Mouse (Mus musculus) CH12.LX (cell line): ENCODE data around the gene Ccdc159. TPM values are rescaled to one million over a fixed set of nuclear protein-coding genes. Genes with fewer than 3 reads are reported as not detected.

Experiments used
- DNase-seq: peaks from one replicate; pipeline ENCODE4 v3.0.0-alpha.2; 2013; ENCODE audit errors: extremely low read depth
- H3K27ac ChIP-seq: 2 replicates; pipeline ENCODE4 v1.5.1; 2012; ENCODE audit warnings: low read depth, mild to moderate bottlenecking, control low read depth, moderate library complexity; ENCODE audit not compliant: insufficient read depth
- H3K27me3 ChIP-seq: replicated peaks from 2 replicates; pipeline ENCODE3; 2012; ENCODE audit warnings: inconsistent platforms
- H3K36me3 ChIP-seq, 2 experiments: replicated peaks in 1 of 2; 2 replicates each; pipeline versions ENCODE3 to v1.6.1; 2012; ENCODE audit warnings: inconsistent platforms in 1 of 2, low read length in 1 of 2, mild to moderate bottlenecking in 1 of 2, mixed read lengths in 1 of 2, moderate library complexity in 1 of 2; ENCODE audit not compliant: control insufficient read depth in 1 of 2, insufficient read depth in 1 of 2
- H3K4me1 ChIP-seq, 2 experiments: 2 replicates each; pipeline ENCODE4 v1.6.1; 2012; ENCODE audit warnings: inconsistent platforms in 1 of 2, moderate library complexity in 1 of 2; ENCODE audit not compliant: insufficient read depth in 2 of 2, control insufficient read depth in 1 of 2
- H3K4me2 ChIP-seq: 2 replicates; pipeline ENCODE4 v1.6.1; 2012; ENCODE audit warnings: low read depth, mild to moderate bottlenecking, control low read depth; ENCODE audit not compliant: poor library complexity, insufficient read depth, severe bottlenecking
- H3K4me3 ChIP-seq, 3 experiments: fragments of 150-350 bp in 1 of 3; sonication (generic) in 1 of 3; replicated peaks in 1 of 3; 2 replicates each; pipeline versions ENCODE3 to v1.5.1; 2011 to 2012; ENCODE audit warnings: low read depth in 2 of 3, low read length in 2 of 3, mild to moderate bottlenecking in 2 of 3, moderate library complexity in 2 of 3, control low read depth in 1 of 3, improper control_type of control experiment in 1 of 3, inconsistent platforms in 1 of 3, mixed read lengths in 1 of 3; ENCODE audit not compliant: poor library complexity in 1 of 3
- H3K79me2 ChIP-seq: replicated peaks from 2 replicates; pipeline ENCODE4 v1.6.1; 2012; ENCODE audit warnings: mild to moderate bottlenecking, moderate library complexity; ENCODE audit not compliant: control insufficient read depth, poor library complexity, insufficient read depth, severe bottlenecking; ENCODE audit errors: extremely low read depth
- H3K9ac ChIP-seq: 2 replicates; pipeline ENCODE4 v1.6.1; 2012; ENCODE audit warnings: low read depth, mild to moderate bottlenecking, control low read depth, moderate library complexity; ENCODE audit not compliant: insufficient read depth
- H3K9me3 ChIP-seq: replicated peaks from 2 replicates; pipeline ENCODE3; 2012; ENCODE audit warnings: low read length, inconsistent platforms, mixed read lengths
- CHD1 ChIP-seq: IDR thresholded peaks from 2 replicates; pipeline ENCODE4 v1.6.1; 2012; ENCODE audit warnings: low read depth, low read length, improper control_type of control experiment, inconsistent platforms
- CTCF ChIP-seq, 2 experiments: IDR thresholded peaks in 1 of 2; conservative IDR thresholded peaks in 1 of 2; 2 replicates each; pipeline ENCODE4 v1.5.1; 2011 to 2012; ENCODE audit warnings: low read depth in 2 of 2, low read length in 2 of 2, improper control_type of control experiment in 1 of 2, inconsistent platforms in 1 of 2, mild to moderate bottlenecking in 1 of 2, moderate library complexity in 1 of 2
- E2F4 ChIP-seq: IDR thresholded peaks from 2 replicates; pipeline ENCODE4 v1.6.1; 2011; ENCODE audit warnings: low read depth, low read length, improper control_type of control experiment; ENCODE audit not compliant: insufficient replicate concordance
- EP300 ChIP-seq: IDR thresholded peaks from 2 replicates; pipeline ENCODE4 v1.6.1; 2011; ENCODE audit warnings: low read length, improper control_type of control experiment
- GABPA ChIP-seq: IDR thresholded peaks from 2 replicates; pipeline ENCODE4 v1.6.1; 2012; ENCODE audit warnings: low read depth, low read length, improper control_type of control experiment, inconsistent platforms; ENCODE audit not compliant: insufficient replicate concordance
- HCFC1 ChIP-seq: IDR thresholded peaks from 2 replicates; pipeline ENCODE4 v1.6.1; 2012; ENCODE audit warnings: low read depth, mild to moderate bottlenecking, inconsistent platforms, low read length, improper control_type of control experiment
- IRF4 ChIP-seq: IDR thresholded peaks from 2 replicates; pipeline ENCODE4 v1.6.1; 2014; ENCODE audit warnings: low read depth, mild to moderate bottlenecking, inconsistent platforms, low read length, improper control_type of control experiment
- MAFK ChIP-seq: IDR thresholded peaks from 2 replicates; pipeline ENCODE4 v1.6.1; 2011; ENCODE audit warnings: low read length, improper control_type of control experiment; ENCODE audit not compliant: insufficient replicate concordance
- MAX ChIP-seq: IDR thresholded peaks from 2 replicates; pipeline ENCODE4 v1.6.1; 2011; ENCODE audit warnings: low read length, improper control_type of control experiment
- MAZ ChIP-seq: IDR thresholded peaks from 2 replicates; pipeline ENCODE4 v1.6.1; 2012; ENCODE audit warnings: low read depth, mild to moderate bottlenecking, inconsistent platforms, low read length, improper control_type of control experiment, moderate library complexity
- MXI1 ChIP-seq: IDR thresholded peaks from 2 replicates; pipeline ENCODE4 v1.6.1; 2011; ENCODE audit warnings: mild to moderate bottlenecking, low read depth, low read length, improper control_type of control experiment
- MYC ChIP-seq: IDR thresholded peaks from 2 replicates; pipeline ENCODE4 v1.6.1; 2011; ENCODE audit warnings: low read depth, mild to moderate bottlenecking, improper control_type of control experiment, low read length
- NELFE ChIP-seq: IDR thresholded peaks from 2 replicates; pipeline ENCODE4 v1.6.1; 2011; ENCODE audit warnings: low read depth, low read length, improper control_type of control experiment
- NRF1 ChIP-seq: IDR thresholded peaks from 2 replicates; pipeline ENCODE4 v1.6.1; 2014; ENCODE audit warnings: low read depth, mild to moderate bottlenecking, inconsistent platforms, low read length, improper control_type of control experiment, moderate library complexity
- POLR2A ChIP-seq: IDR thresholded peaks from 2 replicates; pipeline ENCODE4 v1.6.1; 2011; ENCODE audit warnings: low read depth, mild to moderate bottlenecking, improper control_type of control experiment, low read length
- POLR2AphosphoS2 ChIP-seq: IDR thresholded peaks from 2 replicates; pipeline ENCODE4 v1.6.1; 2011; ENCODE audit warnings: low read depth, low read length, improper control_type of control experiment
- SIN3A ChIP-seq: IDR thresholded peaks from 2 replicates; pipeline ENCODE4 v1.6.1; 2012; ENCODE audit warnings: low read length, improper control_type of control experiment, inconsistent platforms
- TCF12 ChIP-seq: IDR thresholded peaks from 2 replicates; pipeline ENCODE4 v1.6.1; 2014; ENCODE audit warnings: low read depth, mild to moderate bottlenecking, inconsistent platforms, low read length, improper control_type of control experiment
- UBTF ChIP-seq: IDR thresholded peaks from 2 replicates; pipeline ENCODE4 v1.6.1; 2012; ENCODE audit warnings: low read depth, mild to moderate bottlenecking, inconsistent platforms, low read length, improper control_type of control experiment, moderate library complexity
- USF1 ChIP-seq: IDR thresholded peaks from 2 replicates; pipeline ENCODE4 v1.6.1; 2014; ENCODE audit warnings: low read depth, mild to moderate bottlenecking, inconsistent platforms, low read length, improper control_type of control experiment
- USF2 ChIP-seq: conservative IDR thresholded peaks from 2 replicates; pipeline ENCODE4 v1.6.1; 2011; ENCODE audit warnings: low read depth, low read length, improper control_type of control experiment
- ZKSCAN1 ChIP-seq: IDR thresholded peaks from 2 replicates; pipeline ENCODE4 v1.6.1; 2012; ENCODE audit warnings: low read depth, inconsistent platforms, low read length, improper control_type of control experiment, borderline replicate concordance
- dilution Hi-C: fragments of 300-500 bp; cut with MboI; formaldehyde crosslinking; loops from 2 replicates; pipeline ENCODE4 v1.14.3; 2020; ENCODE audit warnings: low sequenced_read_pairs; ENCODE audit not compliant: extremely low pct_unique_long_range_greater_than_20kb, extremely low pct_ligation_motif_present
- in situ Hi-C: fragments of 300-500 bp; cut with MboI; formaldehyde crosslinking; loops from 3 replicates; pipeline ENCODE4 v1.14.3; 2019; ENCODE audit warnings: low sequenced_read_pairs, low pct_ligation_motif_present, low pct_unique_long_range_greater_than_20kb, mixed read lengths
- polyA plus RNA-seq: library from polyadenylated mRNA; unstranded; fragments of >175 nt; gene quantifications from 2 replicates; pipeline ENCODE4 v1.2.1, GENCODE M21; 2012; ENCODE audit warnings: low read depth; ENCODE audit not compliant: insufficient read length
- total RNA-seq, 2 experiments: library from RNA; depleted of rRNA; stranded (reverse); fragments of 300-350 nt in 1 of 2; fragments of >200 nt in 1 of 2; gene quantifications; 2 replicates each; pipeline ENCODE4 v1.2.3; 2012 to 2014

The Ccdc159 gene
- total and polyA plus RNA-seq, 3 experiments = not detected

- Histone ChIP-seq H3K9me3 (no peaks in the 10 kb centered on the region), H3K4me2 (no peak overlapping the region), H3K9ac (no peak overlapping the region), H3K4me3 (no peak overlapping the region), H3K27ac (no peak overlapping the region), H3K27me3 (peaks cover 27% of the 10 kb centered on the region), H3K4me1 (peaks cover 5 to 11% of the 10 kb centered on the region in 2 experiments; a peak in 2 of 4 replicates), H3K36me3 (no peaks in the 10 kb centered on the region), H3K79me2 (no peaks in the 10 kb centered on the region)
- no peak for DNase-seq
- dilution Hi-C loops = no loop called here
- in situ Hi-C loops = no loop called here
- TF ChIP-seq MXI1 (no peak), CHD1 (no peak), EP300 (no peak), POLR2A (no peak), CTCF (conservative IDR thresholded peaks at IDR 0.05 in 1 of 2, IDR thresholded peaks at IDR 0.05 in 1 of 2; ENCODE audit: low read depth in 2 of 2, low read length in 2 of 2) (no peak), USF2 (no peak), POLR2AphosphoS2 (no peak), USF1 (no peak), MAX (no peak), NELFE (no peak), MAZ (no peak), GABPA (no peak), SIN3A (no peak), E2F4 (no peak), IRF4 (no peak)
Observed at GRCm38 (mm10) chr9:21923490-21924098, 3.7 kb upstream of the Ccdc159 start.

- in situ Hi-C loops = no loop called here
- Histone ChIP-seq H3K27ac (no peak overlapping the region), H3K27me3 (peaks cover 32% of the 10 kb centered on the region), H3K79me2 (no peaks in the 10 kb centered on the region), H3K4me3 (no peak overlapping the region), H3K4me1 (peaks cover 4 to 11% of the 10 kb centered on the region in 2 experiments; a peak in 2 of 4 replicates), H3K9me3 (no peaks in the 10 kb centered on the region), H3K36me3 (no peaks in the 10 kb centered on the region), H3K4me2 (no peak overlapping the region), H3K9ac (no peak overlapping the region)
- DNase-seq = no peak
- TF ChIP-seq MAFK = no peak
- TF ChIP-seq HCFC1 = no peak
- TF ChIP-seq MAZ = no peak
- no peak for TF ChIP-seq GABPA
- no peak for TF ChIP-seq NRF1
- TF ChIP-seq TCF12 = no peak
- no peak for TF ChIP-seq MAX
- no peak for TF ChIP-seq UBTF
- no peak for TF ChIP-seq ZKSCAN1
- TF ChIP-seq MYC = no peak
- TF ChIP-seq CTCF (conservative IDR thresholded peaks at IDR 0.05 in 1 of 2, IDR thresholded peaks at IDR 0.05 in 1 of 2; ENCODE audit: low read depth in 2 of 2, low read length in 2 of 2) = no peak
- TF ChIP-seq EP300 = no peak
- TF ChIP-seq POLR2A = no peak
- TF ChIP-seq, all 38 proteins: peak for 0
- dilution Hi-C loops = no loop called here
Observed at GRCm38 (mm10) chr9:21924099-21924493, 3.2 kb upstream of the Ccdc159 start.
